Mouse (Mus musculus) left cerebral cortex, postnatal 10 days (tissue): ENCODE measurements at regions not wholly inside any gene's neighbourhood (a gene's known extent, or its start where the extent isn't known, plus 50 kb on each side); places are given as distances from the start of the nearest gene placed in this dataset.
A peak's percentile ranks its signal among the peaks of the same experiment; 100 is the strongest.

Experiments
- DNase-seq, 2 experiments: peaks; one replicate each; pipeline ENCODE4 v3.0.0; 2021 to 2022; ENCODE audit warnings: low spot score in 2 of 2, mixed read lengths in 1 of 2; ENCODE audit errors: extremely low spot score in 1 of 2
- intact Hi-C: fragments of 180-260 bp; cut with DNase I; formaldehyde crosslinking; loops from one replicate; pipeline ENCODE4 v1.15.1; 2025

- intact Hi-C loops: no loop called here
- DNase-seq: no peak
These were observed 398.9 kb upstream of the Cd180 start for GRCm38 (mm10) chr13:102294451-102294850.

- DNase-seq: no peak
- intact Hi-C loops: no loop called here
These were observed 398.3 kb upstream of the Cd180 start for GRCm38 (mm10) chr13:102295079-102295478.

- DNase-seq: no peak
- intact Hi-C loops: no loop called here
These were observed 385.4 kb upstream of the Cd180 start for GRCm38 (mm10) chr13:102307983-102308382.

- intact Hi-C loops: no loop called here
- no peak for DNase-seq
These were observed 381.3 kb upstream of the Cd180 start for GRCm38 (mm10) chr13:102312096-102312495.

- intact Hi-C loops: no loop called here
- DNase-seq: no peak
These were observed 377.3 kb upstream of the Cd180 start for GRCm38 (mm10) chr13:102315921-102316692.

- no peak for DNase-seq
- intact Hi-C loops: no loop called here
These were observed 374.4 kb upstream of the Cd180 start for GRCm38 (mm10) chr13:102318891-102319404.

GRCm38 (mm10) chr13:102319453-102319852 is 373.9 kb upstream of the Cd180 start:
- intact Hi-C loops: no loop called here
- no peak for DNase-seq

- intact Hi-C loops: no loop called here
- no peak for DNase-seq
These were observed 369.5 kb upstream of the Cd180 start for GRCm38 (mm10) chr13:102323876-102324275.

- DNase-seq: no peak
- intact Hi-C loops: no loop called here
These were observed 367.4 kb upstream of the Cd180 start for GRCm38 (mm10) chr13:102326003-102326402.

- intact Hi-C loops: no loop called here
- DNase-seq: no peak
These were observed 366.8 kb upstream of the Cd180 start for GRCm38 (mm10) chr13:102326544-102326943.

- intact Hi-C loops: no loop called here
- peak in 1 of 2 experiments; percentile 8 for DNase-seq
These were observed 359.7 kb upstream of the Cd180 start for GRCm38 (mm10) chr13:102333667-102334066.

GRCm38 (mm10) chr13:102334131-102334534 is 359.2 kb upstream of the Cd180 start:
- intact Hi-C loops: no loop called here
- DNase-seq: peak; percentile 49 to 53

- intact Hi-C loops: no loop called here
- DNase-seq: no peak
These were observed 350.1 kb upstream of the Cd180 start for GRCm38 (mm10) chr13:102343236-102343635.

- peak in 1 of 2 experiments; percentile 8 for DNase-seq
These were observed 348.6 kb upstream of the Cd180 start for GRCm38 (mm10) chr13:102344606-102345269.

GRCm38 (mm10) chr13:102349493-102349892 is 343.9 kb upstream of the Cd180 start:
- intact Hi-C loops: no loop called here
- DNase-seq: no peak

More at GRCm38 (mm10) chr13:102344606-102345269, 348.6 kb upstream of the Cd180 start:
- intact Hi-C loops: no loop called here

- intact Hi-C loops: no loop called here
- no peak for DNase-seq
These were observed 341.1 kb upstream of the Cd180 start for GRCm38 (mm10) chr13:102352073-102352854.

GRCm38 (mm10) chr13:102355569-102355968 is 337.8 kb upstream of the Cd180 start:
- intact Hi-C loops: no loop called here
- no peak for DNase-seq

GRCm38 (mm10) chr13:102372451-102373082 is 320.8 kb upstream of the Cd180 start:
- intact Hi-C loops: no loop called here

GRCm38 (mm10) chr13:102380667-102381066 is 312.7 kb upstream of the Cd180 start:
- intact Hi-C loops: no loop called here
- DNase-seq: no peak

More at GRCm38 (mm10) chr13:102372451-102373082, 320.8 kb upstream of the Cd180 start:
- no peak for DNase-seq
